Mouse (Mus musculus): ENCODE measurements around the gene Sptb.

DNA sequence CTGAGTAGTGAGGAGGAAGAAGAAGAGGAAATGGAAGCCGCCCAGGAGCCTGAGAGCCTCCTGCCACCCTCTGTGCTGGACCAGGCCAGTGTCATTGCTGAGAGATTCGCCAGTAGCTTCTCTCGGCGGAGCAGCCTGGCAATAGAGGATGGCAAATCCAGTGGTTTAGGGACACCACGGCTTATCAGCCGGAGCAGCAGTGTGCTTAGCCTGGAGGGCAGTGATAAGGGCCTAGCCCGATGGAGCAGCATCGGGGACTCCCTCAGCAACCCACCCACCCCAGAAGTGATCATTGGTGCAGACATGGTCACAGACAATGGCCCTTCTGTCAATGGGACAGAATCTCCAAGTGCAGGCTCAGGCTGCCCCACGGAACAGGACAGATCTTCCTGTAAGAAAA, 134.3 kb downstream of the Sptb start:
- TF ChIP-seq CTCF (IDR thresholded peaks at IDR 0.05; ENCODE audit: low read depth, low read length) (no peak), POLR2A (IDR thresholded peaks at IDR 0.05; ENCODE audit: extremely low read depth, insufficient read depth, low read length) (no peak)
